Mouse (Mus musculus) lung, embryonic 14.5 days (tissue): ENCODE data around the gene Krt87. TPM values are rescaled to one million over a fixed set of nuclear protein-coding genes. Genes with fewer than 3 reads are reported as not detected.

Source experiments
- ATAC-seq: fragments of 200-750 bp; cut with Nextera tagmentation; 2 replicates; pipeline ENCODE4 v1.8.0; 2017; ENCODE audit warnings: mild to moderate bottlenecking, moderate TSS enrichment, moderate library complexity; ENCODE audit not compliant: insufficient read depth
- DNase-seq: peaks from one replicate; pipeline ENCODE4 v3.0.0-alpha.2; 2015
- H3K27ac ChIP-seq: fragments of 300-500 bp; sonication (generic); 2 replicates; pipeline ENCODE4 v1.5.1; 2014; ENCODE audit warnings: low read depth, mild to moderate bottlenecking, moderate library complexity
- H3K27me3 ChIP-seq: fragments of 300-500 bp; sonication (generic); 2 replicates; pipeline ENCODE4 v1.6.1; 2014; ENCODE audit warnings: low read length, control low read depth; ENCODE audit not compliant: insufficient read depth
- H3K36me3 ChIP-seq: fragments of 300-500 bp; sonication (generic); 2 replicates; pipeline ENCODE4 v1.6.1; 2014; ENCODE audit warnings: control low read depth; ENCODE audit not compliant: insufficient read depth
- H3K4me1 ChIP-seq: fragments of 300-500 bp; sonication (generic); 2 replicates; pipeline ENCODE4 v1.6.1; 2014; ENCODE audit warnings: antibody characterized with exemption, control low read depth; ENCODE audit not compliant: insufficient read depth
- H3K4me2 ChIP-seq: fragments of 300-500 bp; sonication (generic); 2 replicates; pipeline ENCODE4 v1.6.1; 2014; ENCODE audit warnings: mild to moderate bottlenecking
- H3K4me3 ChIP-seq: fragments of 300-500 bp; sonication (generic); 2 replicates; pipeline ENCODE4 v1.5.1; 2014; ENCODE audit warnings: low read depth, low read length
- H3K9ac ChIP-seq: fragments of 300-500 bp; sonication (generic); 2 replicates; pipeline ENCODE4 v1.6.1; 2014
- H3K9me3 ChIP-seq: fragments of 300-500 bp; sonication (generic); 2 replicates; pipeline ENCODE4 v1.6.1; 2016; ENCODE audit warnings: low read depth, low read length, control low read depth
- CTCF ChIP-seq: IDR thresholded peaks from 2 replicates; pipeline ENCODE4 v1.5.1; 2016; ENCODE audit warnings: antibody characterized with exemption, low read depth
- WGBS: fragments of 180-500 bp; shearing (Covaris S2); extraction: QIAGEN DNeasy Blood & Tissue Kit; methylation state at CpG from one replicate; pipeline ENCODE4 v1.1.7; 2014; 5-methylcytosine and 5-hydroxymethylcytosine counted together
- polyA plus RNA-seq: library from polyadenylated mRNA; unstranded; fragments of >200 nt; fragmentation: Nextera tagmentation; extraction: Ambion mirVana; gene quantifications from 2 replicates; pipeline ENCODE4 v1.2.1, GENCODE M21; 2014

The Krt87 gene
- polyA plus RNA-seq, 1 experiment from 2014 or later, result 0.22 TPM

DNA sequence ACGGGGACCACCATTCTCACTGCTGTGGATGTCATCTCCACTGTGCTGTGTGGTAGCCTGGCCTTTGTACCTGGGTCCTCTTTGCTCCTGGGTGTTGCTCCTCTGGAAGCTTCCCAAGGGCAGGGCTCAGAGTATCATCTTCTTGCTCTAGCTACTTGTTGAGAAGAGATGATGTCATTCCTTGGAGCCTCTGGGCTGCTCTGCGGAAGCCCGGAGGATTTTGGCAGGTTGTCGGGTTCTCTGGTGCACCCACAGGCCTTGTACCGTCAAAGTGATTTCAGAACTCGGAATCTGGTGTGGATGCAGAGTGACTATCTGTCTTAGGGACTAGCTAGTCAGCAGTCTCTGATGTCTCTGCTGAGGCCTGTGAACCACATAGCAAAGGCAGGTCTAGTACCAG is 53.5 kb downstream of the Krt87 start:
- Histone ChIP-seq H3K4me1 (0 out of 2 replicates have a peak, but pooled peaks cover 5% of the 10 kb centered on the region), H3K36me3 (no peaks in the 10 kb centered on the region), H3K9me3 (no peaks in the 10 kb centered on the region), H3K27ac (no peak overlapping the region), H3K27me3 (no peaks in the 10 kb centered on the region), H3K9ac (no peak overlapping the region), H3K4me3 (no peak overlapping the region), H3K4me2 (no peak overlapping the region)
- DNase-seq (no peak), ATAC-seq (no peak)
- no peak for TF ChIP-seq CTCF
- 67% methylated on average over 6 of the region's 6 CpGs for WGBS

DNA sequence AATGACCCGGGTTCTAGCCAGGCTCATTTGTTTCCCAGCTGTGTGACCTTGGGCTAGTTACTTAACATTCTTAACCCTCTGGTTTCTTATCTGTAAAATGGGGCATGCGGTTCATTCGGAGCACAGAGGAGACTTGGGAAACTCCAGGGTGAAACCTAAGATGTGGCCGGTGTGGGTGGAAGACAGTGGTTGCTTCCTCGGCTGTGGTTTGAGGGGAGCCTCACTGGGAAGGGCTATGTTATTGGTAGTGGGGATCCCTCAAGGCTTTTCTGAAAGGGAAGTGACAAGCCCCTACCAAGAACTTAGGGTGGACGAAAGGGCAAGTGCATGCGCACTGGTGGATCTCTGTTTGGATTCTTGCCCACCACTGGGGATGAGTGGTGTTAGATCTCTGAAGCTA is 54.0 kb downstream of the Krt87 start:
- no peak overlapping the region for H3K27ac ChIP-seq
- 77% methylated on average over 7 of the region's 7 CpGs for WGBS
- no peaks in the 10 kb centered on the region for H3K27me3 ChIP-seq
- H3K9ac ChIP-seq, result no peak overlapping the region
- no peak for ATAC-seq
- no peaks in the 10 kb centered on the region for H3K9me3 ChIP-seq
- no peak overlapping the region for H3K4me2 ChIP-seq
- no peak for TF ChIP-seq CTCF
- no peaks in the 10 kb centered on the region for H3K36me3 ChIP-seq
- no peak for DNase-seq
- 0 out of 2 replicates have a peak, but pooled peaks cover 5% of the 10 kb centered on the region for H3K4me1 ChIP-seq
- H3K4me3 ChIP-seq, result no peak overlapping the region

GRCm38 (mm10) chr15:101382811-101383210 is 55.8 kb downstream of the Krt87 start:
- Histone ChIP-seq H3K36me3 (no peaks in the 10 kb centered on the region), H3K4me3 (no peak overlapping the region), H3K4me2 (no peak overlapping the region), H3K9me3 (no peaks in the 10 kb centered on the region), H3K4me1 (0 out of 2 replicates have a peak, but pooled peaks cover 5% of the 10 kb centered on the region), H3K9ac (no peak overlapping the region), H3K27me3 (no peaks in the 10 kb centered on the region), H3K27ac (no peak overlapping the region)
- ATAC-seq (no peak), DNase-seq (no peak)
- no peak for TF ChIP-seq CTCF
- 74% methylated on average over 11 of the region's 11 CpGs for WGBS

DNA sequence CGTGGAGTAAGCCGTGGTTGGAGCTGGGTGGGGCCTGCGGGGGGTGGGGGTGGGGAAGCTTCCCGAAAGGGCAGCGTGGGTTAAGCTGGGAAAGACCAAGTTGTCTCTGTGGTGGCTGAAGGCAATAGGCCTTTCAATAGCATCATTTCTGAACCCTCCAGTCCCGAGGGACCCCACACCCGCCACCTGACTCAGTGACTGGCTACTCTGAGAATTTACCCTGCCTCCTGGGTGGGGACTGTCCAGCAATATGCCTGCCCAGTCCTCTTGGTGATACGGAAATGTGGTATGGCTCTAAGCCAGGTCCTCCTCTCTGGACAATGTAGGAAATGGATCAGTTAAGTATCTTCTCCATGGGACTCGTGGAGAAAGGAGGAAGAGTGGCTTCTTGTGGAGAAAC is 56.8 kb downstream of the Krt87 start:
- ATAC-seq, result no peak
- no peak overlapping the region for H3K27ac ChIP-seq
- H3K4me3 ChIP-seq, result no peak overlapping the region
- H3K27me3 ChIP-seq, result no peaks in the 10 kb centered on the region
- no peaks in the 10 kb centered on the region for H3K36me3 ChIP-seq
- 0 out of 2 replicates have a peak, but pooled peaks cover 5% of the 10 kb centered on the region for H3K4me1 ChIP-seq
- WGBS, result 40% methylated on average over 9 of the region's 9 CpGs
- no peak overlapping the region for H3K4me2 ChIP-seq
- DNase-seq, result peak; percentile 37
- H3K9ac ChIP-seq, result no peak overlapping the region
- no peak for TF ChIP-seq CTCF
- no peaks in the 10 kb centered on the region for H3K9me3 ChIP-seq

Other genes starting within 250 kb of the Krt87 start
- gene Grasp, start 214.6 kb downstream of the Krt87 start, polyA plus RNA-seq, result 7.8 and 10.4 TPM in 2 replicates
- 8.8 TPM in 2 replicates for gene Nr4a1, start 184.5 kb downstream of the Krt87 start, polyA plus RNA-seq
- gene Atg101, start 154.5 kb downstream of the Krt87 start, polyA plus RNA-seq, result 59.1 and 64.7 TPM in 2 replicates
- 41.0 and 41.4 TPM in 2 replicates for gene 6030408B16Rik, start 145.6 kb downstream of the Krt87 start, polyA plus RNA-seq
- gene Krt80, start 68.6 kb downstream of the Krt87 start, polyA plus RNA-seq, result 1.5 and 2.2 TPM in 2 replicates
- 108 and 114 TPM in 2 replicates for gene Krt7, start 27.8 kb downstream of the Krt87 start, polyA plus RNA-seq
- gene Krt88, start 8.9 kb upstream of the Krt87 start, polyA plus RNA-seq, result 0.22 TPM in 1 of 2 replicates, not detected in the other
- not detected in 2 replicates for gene Krt81, start 24.9 kb upstream of the Krt87 start, polyA plus RNA-seq
- not detected in 2 replicates for gene Krt86, start 34.7 kb upstream of the Krt87 start, polyA plus RNA-seq
- 0.13 TPM in 1 of 2 replicates, not detected in the other for gene Krt83, start 52.7 kb upstream of the Krt87 start, polyA plus RNA-seq
- not detected in 2 replicates for gene Gm49425, start 78.5 kb upstream of the Krt87 start, polyA plus RNA-seq
- gene Krt84, start 94.0 kb upstream of the Krt87 start, polyA plus RNA-seq, result not detected in 2 replicates
- gene Krt82, start 111.9 kb upstream of the Krt87 start, polyA plus RNA-seq, result not detected in 2 replicates
- gene Krt90, start 124.1 kb upstream of the Krt87 start, polyA plus RNA-seq, result 0.07 TPM in 1 of 2 replicates, not detected in the other
- gene Krt75, start 135.1 kb upstream of the Krt87 start, polyA plus RNA-seq, result not detected in 2 replicates
- not detected in 2 replicates for gene Gm5414, start 189.4 kb upstream of the Krt87 start, polyA plus RNA-seq
- gene Gm5478, start 208.6 kb upstream of the Krt87 start, polyA plus RNA-seq, result not detected in 2 replicates
- not detected in 2 replicates for gene Krt6b, start 241.5 kb upstream of the Krt87 start, polyA plus RNA-seq